Mouse (Mus musculus) layer of hippocampus, postnatal 14 days (tissue): ENCODE results near the gene Gemin8. TPM values are rescaled to one million over a fixed set of nuclear protein-coding genes. Genes with fewer than 3 reads are reported as not detected.
A peak's percentile ranks its signal among the peaks of the same experiment; 100 is the strongest.

Source experiments
- DNase-seq, 2 experiments: peaks; one replicate each; pipeline ENCODE4 v3.0.0; 2021 to 2022; ENCODE audit warnings: low spot score in 2 of 2, mixed read lengths in 1 of 2
- total RNA-seq, 2 experiments: library from RNA; stranded (reverse); gene quantifications; 2 replicates each; pipeline ENCODE4 v1.2.3; 2021

Gemin8 gene
- total RNA-seq, 2 experiments from 2014 or later, result 9.9 to 11.4 TPM

DNA sequence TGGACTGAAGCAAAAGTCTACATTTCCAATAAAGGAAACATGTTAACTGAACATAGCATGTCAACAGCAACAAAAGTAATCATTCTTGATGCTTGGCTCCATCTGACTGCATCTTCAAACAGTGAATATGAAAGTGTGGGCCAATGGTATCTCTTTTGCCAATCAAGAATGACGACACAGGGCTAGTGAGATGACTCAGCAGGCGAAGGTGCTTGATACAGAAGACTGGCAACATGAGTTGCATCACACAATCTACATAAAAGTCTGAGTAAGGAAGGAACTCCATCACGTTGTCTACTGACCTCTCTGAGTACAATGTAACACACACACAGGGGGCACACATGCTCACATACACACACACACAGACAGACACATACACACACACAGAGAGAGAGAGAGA lies 59.5 kb downstream of the Gemin8 start:
- no peak for DNase-seq

DNA sequence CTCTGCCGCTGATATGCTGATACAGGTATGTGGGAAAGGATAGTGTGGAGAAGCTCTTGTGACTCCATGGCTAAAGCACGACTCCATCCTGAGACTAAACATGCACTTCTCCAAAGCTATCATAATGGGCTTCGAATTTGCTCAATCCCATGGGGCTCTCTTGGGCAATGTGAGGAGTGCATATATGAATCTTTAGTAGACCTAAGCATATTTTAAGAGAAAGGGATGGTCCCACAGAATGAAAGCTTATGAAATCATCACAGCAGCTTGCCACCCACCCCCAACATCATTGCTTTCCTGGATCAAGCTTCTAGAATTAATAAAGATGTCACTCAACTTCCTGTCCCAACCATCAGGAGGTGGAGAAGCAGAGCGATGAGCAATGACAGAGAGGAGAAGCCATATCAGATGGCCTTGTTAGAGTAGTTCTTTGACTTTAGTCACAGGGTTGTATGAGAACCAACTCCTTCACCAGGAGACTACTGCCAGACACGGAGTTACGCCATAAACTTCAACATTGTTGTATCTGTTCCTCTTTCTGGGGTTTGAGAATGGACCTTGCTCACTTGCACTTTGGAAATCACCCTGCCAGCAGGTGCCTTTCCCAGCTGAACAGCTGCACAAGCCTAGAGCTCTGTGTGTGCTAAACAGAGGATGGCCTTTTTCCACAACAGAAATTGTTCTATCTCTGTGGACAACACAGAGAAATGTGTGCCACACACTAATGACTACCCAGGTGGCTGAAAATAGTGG lies 60.4 kb downstream of the Gemin8 start:
- no peak for DNase-seq

DNA sequence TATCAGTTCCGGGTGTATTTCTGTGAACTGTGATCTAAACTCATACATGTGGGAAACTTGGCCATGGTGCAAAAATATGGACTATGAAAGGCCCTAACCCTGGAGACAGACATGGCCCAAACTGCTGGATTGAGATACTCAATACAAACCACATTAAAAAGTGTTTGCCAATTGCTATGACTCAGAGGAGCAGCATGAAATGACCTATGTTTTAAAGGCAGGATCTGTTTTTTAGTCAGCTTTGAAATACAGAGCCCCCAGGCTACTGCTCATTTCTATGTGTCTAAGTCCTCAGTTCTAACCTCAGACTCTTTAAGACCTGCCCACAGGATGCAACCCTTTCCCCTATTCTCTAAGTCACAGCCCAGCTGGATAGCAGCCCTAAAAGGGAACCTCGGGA lies 65.9 kb downstream of the Gemin8 start:
- DNase-seq, result no peak

DNA sequence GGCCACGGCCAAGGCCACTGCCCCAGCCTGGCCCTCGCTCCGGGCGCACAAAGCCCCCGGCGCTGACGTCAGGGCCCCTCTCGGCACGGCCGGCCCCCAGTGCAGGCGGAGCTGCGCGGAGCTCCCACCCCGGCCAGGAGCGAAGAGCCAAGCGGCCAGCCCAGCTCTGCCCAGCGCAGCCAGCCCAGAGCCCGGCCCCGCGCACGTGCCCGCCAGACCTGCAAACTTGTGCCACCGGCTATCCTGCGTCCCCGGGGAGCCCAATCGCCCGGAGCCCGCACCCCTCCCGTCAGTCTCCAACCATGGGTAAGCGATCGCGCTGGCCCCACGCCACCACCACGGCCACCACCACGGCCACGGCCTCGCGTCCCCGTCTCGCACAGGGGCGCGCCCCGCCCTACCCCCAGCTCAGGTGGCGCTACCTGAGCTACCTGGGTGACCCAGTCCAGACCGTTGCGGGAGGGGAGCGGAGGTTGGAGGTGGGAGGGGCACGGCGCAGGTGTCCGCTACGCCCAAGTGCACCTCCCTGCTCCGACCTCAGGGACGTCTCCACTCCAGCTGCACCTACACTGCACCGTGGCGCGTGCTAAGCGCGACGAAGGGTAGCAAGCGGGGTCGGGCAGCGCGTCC lies 68.7 kb downstream of the Gemin8 start, which contains the start of gene Gpm6b:
Gpm6b (plus strand) TSS at position 81 of the 630 bp plus-strand sequence.
- DNase-seq, result peak; percentile 34 to 61

DNA sequence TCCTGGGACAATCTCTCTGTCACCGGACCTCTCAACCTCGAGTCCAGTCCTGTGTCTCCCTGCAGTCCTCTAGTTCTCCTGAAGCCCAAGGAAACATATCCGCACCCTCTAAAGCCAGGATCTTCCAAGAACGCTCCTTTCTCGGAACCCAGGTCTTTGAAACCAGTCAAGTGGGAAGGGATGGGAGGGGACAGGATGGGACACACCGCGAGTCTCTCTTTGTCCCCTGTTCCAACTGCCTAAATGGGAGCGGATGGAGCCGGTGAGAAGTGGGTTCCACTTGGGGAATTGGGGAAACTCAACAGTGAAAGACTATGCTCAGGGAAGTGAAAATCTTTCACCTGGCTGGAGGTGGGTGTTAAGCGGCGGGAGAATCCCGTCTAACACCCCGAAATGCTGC lies 69.3 kb downstream of the Gemin8 start:
- no peak for DNase-seq

Other genes with a start within 250 kb of the Gemin8 start
- gene Gpm6b, start 68.5 kb downstream of the Gemin8 start, total RNA-seq, result 100 to 1,000 TPM; 867 to 894 TPM